Mouse (Mus musculus): ENCODE measurements around the gene Smok3b. TPM values are rescaled to one million over a fixed set of nuclear protein-coding genes. Genes with fewer than 3 reads are reported as not detected.

The Smok3b gene
- not detected for total RNA-seq (2023)

GRCm38 (mm10) chr5:138020961-138021479, at the start of gene Smok3b, which contains the start of gene Smok3a:
TSS of gene Smok3b (plus strand) at chr5:138021429.
TSS of gene Smok3a (plus strand) at chr5:138021261.

GRCm38 (mm10) chr5:137981300-137981699, 39.9 kb upstream of the Smok3b start, which contains the start of gene Azgp1:
TSS of gene Azgp1 (plus strand) at chr5:137981520.

GRCm38 (mm10) chr5:138052894-138053293, 31.7 kb downstream of the Smok3b start, which contains the start of gene Smok3c:
TSS of gene Smok3c (plus strand) at chr5:138053194.

GRCm38 (mm10) chr5:138084996-138085395, 63.8 kb downstream of the Smok3b start, which contains the start of gene Zkscan1:
TSS of gene Zkscan1 (plus strand) at chr5:138085084.

Other genes with a start within 250 kb of the Smok3b start
- gene Ppp1r35, start 242.6 kb upstream of the Smok3b start, total RNA-seq (2023): 10 to 100 TPM; 29.2 to 34.9 TPM
- 10 to 100 TPM; 32.5 to 35.7 TPM for gene Mepce, start 233.8 kb upstream of the Smok3b start, total RNA-seq (2023)
- 1 to 10 TPM; 2.8 to 3.3 TPM for gene Zcwpw1, start 233.6 kb upstream of the Smok3b start, total RNA-seq (2023)
- gene Pilra, start 185.1 kb upstream of the Smok3b start, total RNA-seq (2023): 100 to 1,000 TPM; 361 to 394 TPM
- gene Pilrb1, start 163.3 kb upstream of the Smok3b start, total RNA-seq (2023): 100 to 1,000 TPM; 203 to 212 TPM
- 100 to 1,000 TPM; 258 to 269 TPM for gene Pilrb2, start 149.6 kb upstream of the Smok3b start, total RNA-seq (2023)
- gene Cyp3a13, start 99.8 kb upstream of the Smok3b start, total RNA-seq (2023): not detected
- not detected for gene Gjc3, start 58.3 kb upstream of the Smok3b start, total RNA-seq (2023)
- under 1 TPM; 0.64 to 0.91 TPM for gene Azgp1, start 39.9 kb upstream of the Smok3b start, total RNA-seq (2023)
- gene Smok3a, start 168 bp upstream of the Smok3b start, total RNA-seq (2023): not detected
- gene Smok3c, start 31.8 kb downstream of the Smok3b start, total RNA-seq (2023): not detected
- 1 to 10 TPM; 6.8 to 8.4 TPM for gene Zkscan1, start 63.7 kb downstream of the Smok3b start, total RNA-seq (2023)
- gene Zscan21, start 95.5 kb downstream of the Smok3b start, total RNA-seq (2023): 1 to 10 TPM; 5.3 to 6.4 TPM
- gene Zfp113, start 134.3 kb downstream of the Smok3b start, total RNA-seq (2023): 1 to 10 TPM; 4.4 to 4.8 TPM
- 10 to 100 TPM; 40.2 to 44.5 TPM for gene Cops6, start 139.6 kb downstream of the Smok3b start, total RNA-seq (2023)
- 10 to 100 TPM; 24.8 to 30.5 TPM for gene Ap4m1, start 150.6 kb downstream of the Smok3b start, total RNA-seq (2023)
- gene Mcm7, start 151.0 kb downstream of the Smok3b start, total RNA-seq (2023): 100 to 1,000 TPM; 136 to 138 TPM
- 10 to 100 TPM; 23.3 to 24.1 TPM for gene Taf6, start 166.0 kb downstream of the Smok3b start, total RNA-seq (2023)
- 10 to 100 TPM in 1 of 2 experiments, 1 to 10 TPM in 1; 9.4 to 14.5 TPM for gene Cnpy4, start 166.1 kb downstream of the Smok3b start, total RNA-seq (2023)
- 1 to 10 TPM; 4.1 to 4.8 TPM for gene Mblac1, start 172.9 kb downstream of the Smok3b start, total RNA-seq (2023)
- under 1 TPM; 0.64 to 0.75 TPM for gene Nxpe5, start 204.5 kb downstream of the Smok3b start, total RNA-seq (2023)
- gene Lamtor4, start 234.1 kb downstream of the Smok3b start, total RNA-seq (2023): 100 to 1,000 TPM; 171 to 172 TPM
- gene BC037034, start 242.6 kb downstream of the Smok3b start, total RNA-seq (2023): 100 to 1,000 TPM; 118 to 120 TPM